In genomic region chr9:11998580-11998979, GRCm38 (mm10) we compare ENCODE assay signal across 21 mouse cellular contexts.
A peak's percentile ranks its signal among the peaks of the same experiment; 100 is the strongest.
DNase-seq lines count a peak whose midpoint lies in the region; ATAC-seq lines count a peak whose summit lies in the region.
"Had no signal": no experiment of that assay in that cellular context is flagged by ENCODE, and none has a peak within 500 bp of the region (broad histone marks: within the 10 kb centered on the region; RNA-seq: fewer than 3 reads in every experiment).

No protein-coding gene starts in this region.

- H3K36me3 ChIP-seq in kidney, embryonic 14.5 days (ENCODE audit: control insufficient read depth, insufficient read depth, low read length) = no peaks in the 10 kb centered on the region
- H3K36me3 ChIP-seq in kidney, embryonic 16.5 days (ENCODE audit: insufficient read depth, low read length) = no peaks in the 10 kb centered on the region
- no peaks in the 10 kb centered on the region for H3K36me3 ChIP-seq in embryonic facial prominence, embryonic 10.5 days (replicated peaks)
- H3K36me3 ChIP-seq: embryonic facial prominence, embryonic 12.5 days; forebrain, embryonic 15.5 days had no signal

- H3K4me3 ChIP-seq in kidney, embryonic 14.5 days (ENCODE audit: low read length) = no peak overlapping the region
- H3K4me3 ChIP-seq in kidney, embryonic 16.5 days (ENCODE audit: low read length) = no peak overlapping the region
- H3K4me3 ChIP-seq in embryonic facial prominence, embryonic 10.5 days = no peak overlapping the region
- H3K4me3 ChIP-seq: embryonic facial prominence, embryonic 12.5 days; forebrain, embryonic 13.5 days; forebrain, embryonic 15.5 days had no signal

- no peak overlapping the region for H3K9ac ChIP-seq in kidney, embryonic 14.5 days (ENCODE audit: low read depth, low read length)
- no peak overlapping the region for H3K9ac ChIP-seq in kidney, embryonic 16.5 days (replicated peaks; ENCODE audit: low read length)
- H3K9ac ChIP-seq: embryonic facial prominence, embryonic 12.5 days; forebrain, embryonic 13.5 days; forebrain, embryonic 15.5 days; forebrain, postnatal 0 days had no signal

- peak; percentile 81 for ATAC-seq in kidney, embryonic 14.5 days (ENCODE audit: low FRiP score, low TSS enrichment)
- peak; percentile 70; the same call in 1 of the 2 replicates for ATAC-seq in kidney, embryonic 16.5 days (ENCODE audit: low FRiP score, low TSS enrichment)
- ATAC-seq: forebrain, embryonic 13.5 days; forebrain, embryonic 15.5 days; forebrain, postnatal 0 days had no signal

- no peaks in the 10 kb centered on the region for H3K4me1 ChIP-seq in kidney, embryonic 14.5 days (ENCODE audit: control insufficient read depth, insufficient read depth, low read length)
- H3K4me1 ChIP-seq in kidney, embryonic 16.5 days (ENCODE audit: insufficient read depth, low read length) = no peaks in the 10 kb centered on the region
- H3K4me1 ChIP-seq in embryonic facial prominence, embryonic 10.5 days = no peaks in the 10 kb centered on the region
- H3K4me1 ChIP-seq: embryonic facial prominence, embryonic 12.5 days; forebrain, embryonic 13.5 days; forebrain, embryonic 15.5 days had no signal

- no peaks in the 10 kb centered on the region for H3K9me3 ChIP-seq in kidney, embryonic 14.5 days (ENCODE audit: control insufficient read depth, low read length)
- H3K9me3 ChIP-seq in kidney, embryonic 16.5 days (ENCODE audit: low read length) = no peaks in the 10 kb centered on the region
- H3K9me3 ChIP-seq in embryonic facial prominence, embryonic 10.5 days = no peaks in the 10 kb centered on the region
- H3K9me3 ChIP-seq: embryonic facial prominence, embryonic 12.5 days; forebrain, embryonic 13.5 days; forebrain, embryonic 15.5 days had no signal

- WGBS in kidney, embryonic 14.5 days = 35% methylated on average over 2 of the region's 2 CpGs
- 29% methylated on average over 2 of the region's 2 CpGs for WGBS in kidney, embryonic 16.5 days
- WGBS in embryonic facial prominence, embryonic 10.5 days = 58% methylated on average over 2 of the region's 2 CpGs

- no peaks in the 10 kb centered on the region for H3K27me3 ChIP-seq in kidney, embryonic 14.5 days (ENCODE audit: control insufficient read depth, insufficient read depth, low read length)
- no peaks in the 10 kb centered on the region for H3K27me3 ChIP-seq in kidney, embryonic 16.5 days (ENCODE audit: insufficient read depth, low read length)
- H3K27me3 ChIP-seq in embryonic facial prominence, embryonic 10.5 days (replicated peaks; ENCODE audit: low read depth, poor library complexity, severe bottlenecking) = no peaks in the 10 kb centered on the region
- H3K27me3 ChIP-seq: embryonic facial prominence, embryonic 12.5 days; forebrain, embryonic 13.5 days; forebrain, embryonic 15.5 days had no signal

- no peak overlapping the region for H3K4me2 ChIP-seq in kidney, embryonic 14.5 days (replicated peaks; ENCODE audit: low read depth, low read length)
- H3K4me2 ChIP-seq in kidney, embryonic 16.5 days (replicated peaks; ENCODE audit: low read depth, low read length) = no peak overlapping the region
- H3K4me2 ChIP-seq: embryonic facial prominence, embryonic 12.5 days; forebrain, embryonic 13.5 days; forebrain, embryonic 15.5 days had no signal

- no peak for DNase-seq in kidney, adult 18-20 months
- DNase-seq in kidney, postnatal 4 days = no peak
- DNase-seq in embryonic facial prominence, embryonic 10.5 days (ENCODE audit: low spot score) = peak; percentile 8
- peak; percentile 3 for DNase-seq in mesoderm, embryonic 11.5 days (ENCODE audit: low read depth, low spot score)
- DNase-seq in heart, adult 9 months (ENCODE audit: low spot score in 2 of 2) = no peak
- DNase-seq: adrenal gland, adult 2 months; adrenal gland, postnatal 10 days; adrenal gland, postnatal 25 days; cerebellum, adult 11 months; cerebellum, adult 18-20 months; cerebellum, adult 8-10 months; cerebellum, adult 9-11 months; cerebellum, postnatal 14 days; cerebellum, postnatal 36 days; embryo, embryonic 11 days; forebrain, postnatal 0 days had no signal

- H3K27ac ChIP-seq in kidney, embryonic 14.5 days (ENCODE audit: low read depth, low read length) = no peak overlapping the region
- no peak overlapping the region for H3K27ac ChIP-seq in kidney, embryonic 16.5 days (ENCODE audit: low read length)
- no peak overlapping the region for H3K27ac ChIP-seq in embryonic facial prominence, embryonic 10.5 days (replicated peaks)
- H3K27ac ChIP-seq: embryonic facial prominence, embryonic 12.5 days; forebrain, embryonic 13.5 days; forebrain, embryonic 15.5 days had no signal

Comparison
In these comparisons a context has a peak if more than half of its experiments do, and no peak if none do; other contexts are left out.
1. DNase-seq: peak in embryonic facial prominence, embryonic 10.5 days (single experiment) and mesoderm, embryonic 11.5 days (single experiment); none in kidney, adult 18-20 months (single experiment), kidney, postnatal 4 days (0 of 2) and heart, adult 9 months (0 of 2).